Mouse (Mus musculus) gastrocnemius, postnatal 36 days (tissue): ENCODE data around the gene Ddx49. TPM values are rescaled to one million over a fixed set of nuclear protein-coding genes. Genes with fewer than 3 reads are reported as not detected.

Experiments
- DNase-seq, 2 experiments: peaks; one replicate each; pipeline ENCODE4 v3.0.0; 2022
- intact Hi-C: fragments of 180-260 bp; cut with DNase I; formaldehyde crosslinking; loops from one replicate; pipeline ENCODE4 v1.15.1; 2025
- total RNA-seq, 2 experiments: library from RNA; stranded (reverse); gene quantifications; 2 replicates each; pipeline ENCODE4 v1.2.3; 2021

Gene Ddx49
- total RNA-seq, 2 experiments from 2014 or later: 28.8 to 33.0 TPM

DNA sequence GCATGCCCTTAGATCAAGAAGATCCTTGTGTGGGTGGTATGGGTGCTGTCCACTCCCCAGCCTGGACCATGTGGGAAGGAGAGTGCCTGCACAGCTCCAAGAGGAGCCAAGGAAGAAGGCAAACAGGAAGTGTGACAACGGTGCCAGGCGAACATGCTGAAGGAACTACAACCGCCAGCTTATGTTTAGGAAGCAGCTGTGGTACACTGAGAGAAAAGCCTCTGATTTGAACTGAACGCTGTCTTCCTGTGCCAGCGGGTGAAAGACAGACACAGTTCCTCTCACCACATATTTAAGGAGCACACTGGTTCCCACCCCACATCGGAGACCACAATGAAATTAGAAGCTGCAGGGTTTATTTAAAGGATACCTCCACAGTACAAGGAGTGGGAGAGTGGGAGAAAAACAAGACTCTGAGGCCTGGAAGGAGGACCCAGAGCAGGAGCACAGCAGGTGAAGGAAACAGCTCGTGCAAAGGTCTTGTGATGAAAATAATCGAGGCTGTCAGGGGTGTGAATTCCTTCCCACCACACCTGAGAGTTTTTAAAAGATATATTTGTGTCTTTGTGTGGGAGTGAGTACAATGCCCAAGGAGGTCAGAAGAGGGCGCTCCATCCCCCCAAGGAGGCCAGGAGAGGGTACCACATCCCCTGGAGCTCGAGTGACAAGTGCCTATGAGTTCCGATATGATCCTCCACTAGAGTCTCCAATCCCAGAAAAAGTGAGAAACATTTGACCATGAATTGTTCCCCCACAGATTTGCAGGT is 33.3 kb downstream of the Ddx49 start:
- intact Hi-C loops: no loop called here
- DNase-seq: no peak

DNA sequence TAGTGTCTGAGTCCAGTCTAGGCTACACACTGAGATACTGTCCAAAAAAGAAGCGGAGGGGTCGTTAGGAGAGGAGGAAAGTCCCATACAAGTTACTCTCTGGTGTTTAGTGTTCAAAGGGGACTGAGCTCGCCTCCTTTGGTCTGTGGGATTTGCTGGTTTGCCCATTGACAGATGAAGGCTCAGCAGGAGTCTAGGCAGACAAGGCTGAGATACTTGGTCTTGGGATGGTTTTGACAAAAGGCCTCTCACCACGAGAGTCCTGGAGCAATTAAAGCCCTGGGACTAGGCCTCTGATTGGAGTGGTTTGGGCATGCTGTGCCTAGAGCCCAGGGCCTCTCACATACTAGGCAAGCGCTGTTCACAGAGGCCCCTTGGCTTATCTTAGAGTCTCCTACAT is 34.0 kb downstream of the Ddx49 start:
- DNase-seq: no peak
- intact Hi-C loops: no loop called here

DNA sequence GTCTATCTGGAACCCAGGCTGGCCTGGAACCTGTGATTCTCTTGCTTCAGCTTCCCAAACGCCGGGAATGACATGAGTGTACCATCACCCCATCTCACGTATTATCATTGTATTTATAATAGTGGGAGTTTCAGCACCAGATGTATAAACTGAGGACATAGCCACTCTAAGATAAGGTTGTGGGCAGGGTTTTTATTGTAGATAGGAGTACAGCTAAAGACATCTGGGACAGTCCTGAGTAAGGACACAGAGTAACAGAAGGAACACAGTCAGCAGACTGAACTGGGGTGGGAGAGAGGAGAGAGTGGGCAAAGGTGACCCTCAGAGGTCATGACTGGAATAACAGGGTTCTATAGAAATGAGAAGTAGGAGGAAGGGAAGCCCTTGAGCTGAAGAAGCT is 34.6 kb downstream of the Ddx49 start:
- intact Hi-C loops: no loop called here
- no peak for DNase-seq

DNA sequence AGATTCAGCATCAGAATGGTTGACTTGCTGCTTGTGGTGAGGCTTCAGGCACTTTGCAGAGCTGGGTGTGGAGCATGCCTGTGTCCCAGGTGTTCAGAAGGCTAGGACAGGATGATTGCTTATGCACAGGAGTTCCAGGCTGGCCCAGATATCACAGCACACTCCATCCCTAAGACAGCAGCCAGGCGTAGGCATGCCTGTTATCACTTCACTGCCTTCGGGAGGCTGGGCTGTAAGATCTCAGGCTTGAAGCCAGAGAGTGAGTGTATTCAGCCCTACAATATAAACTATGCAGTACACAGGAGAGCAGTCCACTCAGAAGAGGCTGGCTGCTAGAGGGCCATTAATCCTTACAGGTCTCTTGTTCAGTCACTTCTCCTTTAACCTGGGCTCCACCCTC is 43.2 kb downstream of the Ddx49 start:
- no peak for DNase-seq
- intact Hi-C loops: no loop called here

DNA sequence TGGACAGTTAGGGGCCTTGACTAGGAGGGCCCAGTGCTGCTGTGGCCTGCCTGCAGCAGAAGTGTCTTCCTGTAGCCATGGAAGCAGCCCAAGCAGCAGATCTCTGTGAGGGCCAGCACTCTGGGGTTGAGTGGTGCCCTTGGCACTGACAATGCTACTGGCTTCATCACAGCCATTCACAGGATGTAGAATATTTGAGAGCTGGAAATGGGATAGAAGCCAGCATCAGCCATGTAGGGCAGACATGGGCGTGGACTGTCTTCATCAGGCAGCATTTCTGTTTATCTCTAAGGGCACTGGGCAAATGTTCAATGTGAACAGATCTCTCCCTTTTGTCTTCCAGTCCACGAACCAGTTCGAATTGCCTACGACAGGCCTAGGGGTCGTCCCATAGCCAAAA is 43.7 kb downstream of the Ddx49 start:
- no peak for DNase-seq
- intact Hi-C loops: no loop called here

DNA sequence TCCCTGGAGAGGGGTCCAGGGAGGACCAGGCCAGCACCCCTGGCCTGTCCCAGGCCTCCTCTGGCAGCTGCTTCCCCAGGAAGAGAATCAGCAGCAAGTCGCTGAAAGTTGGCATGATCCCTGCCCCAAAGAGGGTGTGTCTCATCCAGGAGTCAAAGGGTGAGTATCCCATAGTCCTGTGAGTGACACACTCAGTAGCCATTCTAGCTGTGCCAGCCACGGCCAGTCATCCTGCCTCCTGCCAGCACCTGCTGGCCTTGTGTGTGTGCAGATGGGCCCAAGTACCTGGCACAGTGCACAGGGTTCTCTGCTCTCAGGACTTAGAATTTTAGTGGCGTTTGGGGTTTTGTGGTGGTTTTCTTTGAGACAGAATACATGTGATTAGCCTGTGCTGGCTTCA is 44.8 kb downstream of the Ddx49 start:
- intact Hi-C loops: no loop called here
- no peak for DNase-seq

DNA sequence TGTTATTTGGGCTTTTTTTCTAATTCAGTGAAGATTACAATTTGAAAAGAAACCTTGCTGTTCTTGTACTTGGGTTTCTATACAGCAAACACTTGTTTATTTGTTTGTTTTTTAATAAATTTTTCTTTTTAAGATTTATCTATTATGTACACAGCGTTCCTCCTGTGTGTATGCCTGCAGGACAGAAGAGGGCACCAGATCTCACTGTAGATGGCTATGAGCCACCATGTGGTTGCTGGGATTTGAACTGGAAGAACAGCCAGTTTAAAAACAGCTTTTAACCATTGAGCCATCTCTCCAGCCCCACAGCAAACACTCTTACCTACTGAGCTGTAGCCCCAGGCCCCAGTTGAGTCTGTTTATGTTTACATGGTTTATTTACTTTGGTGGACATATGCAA is 47.7 kb downstream of the Ddx49 start:
- intact Hi-C loops: no loop called here

DNA sequence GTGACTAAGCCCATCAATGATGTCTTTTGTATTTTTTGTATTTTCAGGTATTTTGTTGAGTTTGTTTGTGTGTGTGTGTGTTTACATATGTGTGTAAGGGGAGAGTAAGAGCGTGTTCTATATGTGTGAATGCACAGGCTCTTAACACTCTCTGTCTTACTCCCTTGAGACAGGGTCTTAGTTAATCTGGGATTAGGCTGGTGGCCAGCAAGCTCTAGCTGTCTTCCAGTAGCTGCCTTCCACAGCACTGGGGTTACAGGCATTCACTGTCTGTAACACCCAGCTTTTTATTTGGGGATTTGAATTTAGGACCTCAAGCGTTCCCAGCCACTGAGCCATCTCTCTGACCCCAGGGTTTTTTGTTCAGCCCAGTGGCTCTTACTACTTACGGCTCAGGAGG is 54.4 kb downstream of the Ddx49 start:
- DNase-seq: no peak
- intact Hi-C loops: no loop called here

More for the DNA sequence above, 47.7 kb downstream of the Ddx49 start:
- no peak for DNase-seq

DNA sequence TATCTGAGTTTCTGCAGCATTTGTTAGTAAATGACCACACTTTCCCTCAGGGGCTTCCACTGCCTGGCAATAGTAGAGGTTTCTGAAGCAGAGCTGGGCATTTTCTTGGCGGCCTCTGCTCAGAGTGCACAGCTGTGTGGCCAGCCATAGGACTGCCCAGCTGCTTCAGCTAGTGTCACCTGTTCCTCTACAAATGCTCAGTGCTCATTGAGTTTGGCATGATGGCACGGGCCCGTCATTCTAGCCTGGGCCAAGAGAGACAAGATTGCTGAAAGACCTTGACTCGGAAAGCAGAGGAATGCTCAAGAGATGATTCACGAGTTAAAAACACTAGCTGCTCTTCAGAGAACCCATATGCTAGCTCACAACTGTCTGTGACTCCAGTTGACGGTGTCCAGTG is 55.7 kb downstream of the Ddx49 start:
- DNase-seq: no peak
- intact Hi-C loops: no loop called here

Other genes starting within 250 kb of the Ddx49 start
- under 1 TPM in 1 of 2 experiments, not detected in 1; 0.48 TPM for gene Tm6sf2, start 229.6 kb downstream of the Ddx49 start, total RNA-seq
- gene Hapln4, start 219.0 kb downstream of the Ddx49 start, total RNA-seq: under 1 TPM in 1 of 2 experiments, not detected in 1; 0.15 TPM
- gene Ncan, start 181.6 kb downstream of the Ddx49 start, total RNA-seq: not detected
- 1 to 10 TPM; 4.3 to 4.6 TPM for gene Nr2c2ap, start 171.2 kb downstream of the Ddx49 start, total RNA-seq
- gene Rfxank, start 163.3 kb downstream of the Ddx49 start, total RNA-seq: 1 to 10 TPM; 6.2 to 9.3 TPM
- 10 to 100 TPM; 14.2 to 16.3 TPM for gene Borcs8, start 163.0 kb downstream of the Ddx49 start, total RNA-seq
- gene Mef2b, start 162.8 kb downstream of the Ddx49 start, total RNA-seq: under 1 TPM; 0.28 to 0.32 TPM
- gene Tmem161a, start 130.1 kb downstream of the Ddx49 start, total RNA-seq: 10 to 100 TPM; 75.3 to 75.9 TPM
- 10 to 100 TPM; 28.0 to 40.6 TPM for gene Slc25a42, start 90.2 kb downstream of the Ddx49 start, total RNA-seq
- gene Sugp2, start 68.3 kb downstream of the Ddx49 start, total RNA-seq: 10 to 100 TPM; 34.8 to 46.2 TPM
- gene Armc6, start 68.0 kb downstream of the Ddx49 start, total RNA-seq: 1 to 10 TPM; 6.8 to 7.3 TPM
- 1 to 10 TPM; 3.0 to 4.7 TPM for gene Homer3, start 19.7 kb downstream of the Ddx49 start, total RNA-seq
- gene Cope, start within 50 bp of the Ddx49 start, total RNA-seq: 100 to 1,000 TPM; 115 TPM
- 10 to 100 TPM; 14.1 to 19.1 TPM for gene Cers1, start 13.3 kb upstream of the Ddx49 start, total RNA-seq
- gene Gdf1, start 27.3 kb upstream of the Ddx49 start, total RNA-seq: 1 to 10 TPM in 1 of 2 experiments, under 1 TPM in 1; 0.52 to 3.9 TPM
- 10 to 100 TPM; 27.0 to 27.6 TPM for gene Upf1, start 50.8 kb upstream of the Ddx49 start, total RNA-seq
- 1 to 10 TPM; 8.9 to 9.9 TPM for gene Comp, start 71.1 kb upstream of the Ddx49 start, total RNA-seq
- gene Crtc1, start 137.1 kb upstream of the Ddx49 start, total RNA-seq: 1 to 10 TPM; 5.3 to 7.5 TPM
- 1 to 10 TPM; 6.8 to 7.5 TPM for gene Klhl26, start 174.5 kb upstream of the Ddx49 start, total RNA-seq
- not detected for gene Tmem59l, start 184.9 kb upstream of the Ddx49 start, total RNA-seq
- gene Crlf1, start 190.7 kb upstream of the Ddx49 start, total RNA-seq: 1 to 10 TPM; 3.4 to 3.8 TPM
- 100 to 1,000 TPM; 126 to 128 TPM for gene Rex1bd, start 204.3 kb upstream of the Ddx49 start, total RNA-seq
- 100 to 1,000 TPM; 787 to 802 TPM for gene Uba52, start 208.3 kb upstream of the Ddx49 start, total RNA-seq
- 100 to 1,000 TPM in 1 of 2 experiments, 10 to 100 TPM in 1; 99.3 to 107 TPM for gene Fkbp8, start 225.2 kb upstream of the Ddx49 start, total RNA-seq
- 10 to 100 TPM; 67.7 to 74.7 TPM for gene Kxd1, start 225.5 kb upstream of the Ddx49 start, total RNA-seq
- 10 to 100 TPM in 1 of 2 experiments, 1 to 10 TPM in 1; 9.6 to 10.5 TPM for gene Ell, start 237.0 kb upstream of the Ddx49 start, total RNA-seq